Mouse (Mus musculus): ENCODE data around the gene Tbc1d8. TPM values are rescaled to one million over a fixed set of nuclear protein-coding genes. Genes with fewer than 3 reads are reported as not detected.

Tbc1d8 gene
- total RNA-seq, 4 experiments from 2014 or later, result 13.4 to 15.4 (median 15.0) TPM

GRCm38 (mm10) chr1:39396347-39396746 lies 82.2 kb downstream of the Tbc1d8 start:
- DNase-seq (ENCODE audit: low spot score in 2 of 2), result no peak

DNA sequence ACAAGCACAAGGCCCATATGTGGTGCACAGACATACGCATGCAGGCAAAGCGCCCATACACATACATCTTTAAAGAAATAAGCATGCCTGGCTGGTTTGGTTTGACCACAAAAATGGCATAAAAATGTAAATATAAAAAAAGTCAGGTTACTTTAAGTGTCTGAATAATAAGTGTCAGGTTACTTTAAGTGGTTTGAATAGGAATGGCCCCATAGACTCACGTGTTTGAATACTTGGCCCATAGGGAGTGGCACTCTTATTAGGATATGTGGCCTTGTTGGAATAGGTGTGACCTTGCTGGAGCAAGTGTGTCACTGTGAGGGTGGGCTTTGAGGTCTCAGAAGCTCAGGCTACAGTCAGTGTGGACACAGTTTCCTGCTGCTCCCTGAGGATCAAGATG lies 83.9 kb downstream of the Tbc1d8 start:
- no peak for DNase-seq (ENCODE audit: low spot score in 2 of 2)

GRCm38 (mm10) chr1:39394096-39394495 lies 84.5 kb downstream of the Tbc1d8 start:
- no peak for DNase-seq (ENCODE audit: low spot score in 2 of 2)

DNA sequence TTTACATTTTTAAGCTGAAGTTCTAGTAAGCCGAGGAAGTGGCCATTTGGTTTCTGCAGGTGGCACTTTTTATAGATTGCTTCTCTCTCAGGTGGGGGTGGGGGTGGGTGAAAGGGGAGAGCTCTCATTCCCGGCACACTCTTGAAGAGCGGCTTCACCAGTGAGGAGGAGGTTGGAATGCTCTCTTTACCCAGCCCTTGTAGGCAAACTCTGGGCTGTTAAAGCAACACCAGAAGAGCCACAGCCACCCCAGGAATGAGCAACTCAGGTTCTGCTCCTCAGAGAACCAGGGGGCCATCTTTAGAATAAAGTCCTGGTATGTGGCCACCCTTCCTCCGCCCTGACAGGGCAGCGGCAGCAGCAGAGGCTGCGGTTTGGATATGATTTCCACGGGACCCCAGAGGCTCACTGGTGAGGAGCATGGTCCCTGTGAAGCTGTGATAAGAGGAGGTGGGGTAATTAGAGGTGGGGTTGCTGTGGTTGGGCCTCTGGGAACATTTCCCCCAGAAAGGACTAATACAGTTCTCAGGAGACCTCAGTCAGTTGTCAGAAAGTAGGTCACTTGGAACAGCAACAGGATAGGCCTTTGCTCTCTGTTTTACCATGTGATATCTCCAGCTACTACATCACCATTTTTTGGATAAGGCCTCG lies 85.2 kb downstream of the Tbc1d8 start:
- no peak for DNase-seq (ENCODE audit: low spot score in 2 of 2)

DNA sequence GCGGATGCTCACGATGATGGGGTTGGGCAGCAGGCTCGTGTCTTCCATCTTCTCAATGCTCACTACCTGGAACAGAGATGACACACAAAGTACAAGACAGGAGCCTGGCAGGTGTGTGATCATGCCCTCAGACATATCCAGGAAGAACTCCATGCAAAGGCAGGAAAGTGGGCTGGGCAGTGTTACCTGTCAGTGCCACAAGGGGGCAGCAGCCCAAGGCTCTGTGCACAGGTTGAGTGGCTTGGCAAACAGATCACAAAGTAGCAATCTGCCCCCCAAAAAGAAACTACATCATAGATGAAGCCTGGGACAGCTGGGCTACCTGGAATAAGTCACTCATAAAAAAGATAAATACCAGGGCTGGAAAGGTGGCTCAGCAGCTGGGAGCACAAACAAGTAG lies 86.4 kb downstream of the Tbc1d8 start:
- peak; percentile 49 to 81 for DNase-seq (ENCODE audit: low spot score in 2 of 2)

- DNase-seq (ENCODE audit: low spot score in 2 of 2), result no peak
Measured at GRCm38 (mm10) chr1:39391652-39392051, 86.9 kb downstream of the Tbc1d8 start.

- no peak for DNase-seq (ENCODE audit: low spot score in 2 of 2)
Measured at GRCm38 (mm10) chr1:39389338-39389737, 89.2 kb downstream of the Tbc1d8 start.

GRCm38 (mm10) chr1:39388163-39388562 lies 90.4 kb downstream of the Tbc1d8 start:
- no peak for DNase-seq (ENCODE audit: low spot score in 2 of 2)

GRCm38 (mm10) chr1:39387497-39387896 lies 91.1 kb downstream of the Tbc1d8 start:
- no peak for DNase-seq (ENCODE audit: low spot score in 2 of 2)

- DNase-seq (ENCODE audit: low spot score in 2 of 2), result no peak
Measured at GRCm38 (mm10) chr1:39386456-39386855, 92.1 kb downstream of the Tbc1d8 start.

- no peak for DNase-seq (ENCODE audit: low spot score in 2 of 2)
Measured at GRCm38 (mm10) chr1:39384914-39385313, 93.6 kb downstream of the Tbc1d8 start.

GRCm38 (mm10) chr1:39381017-39381416 lies 97.5 kb downstream of the Tbc1d8 start:
- no peak for DNase-seq (ENCODE audit: low spot score in 2 of 2)

DNA sequence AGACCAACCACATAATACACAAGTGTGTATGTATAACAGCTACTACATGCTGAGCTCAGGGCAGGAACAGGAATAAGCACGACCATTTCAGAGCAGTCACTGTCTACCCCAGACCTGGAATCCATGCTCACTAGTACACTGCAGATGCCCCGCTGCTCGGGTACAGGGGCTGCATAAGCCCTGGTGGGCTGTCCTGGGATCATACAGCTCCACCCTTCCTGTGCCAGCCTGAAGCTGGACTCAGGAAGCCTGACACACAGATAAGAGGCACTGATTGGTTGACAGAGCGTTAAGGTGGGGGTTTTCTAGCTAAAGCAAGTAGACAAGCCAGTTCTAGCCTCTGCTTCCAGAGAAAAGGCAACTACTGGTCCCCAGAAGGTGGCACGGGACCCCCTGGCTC lies 99.5 kb downstream of the Tbc1d8 start:
- no peak for DNase-seq (ENCODE audit: low spot score in 2 of 2)

DNA sequence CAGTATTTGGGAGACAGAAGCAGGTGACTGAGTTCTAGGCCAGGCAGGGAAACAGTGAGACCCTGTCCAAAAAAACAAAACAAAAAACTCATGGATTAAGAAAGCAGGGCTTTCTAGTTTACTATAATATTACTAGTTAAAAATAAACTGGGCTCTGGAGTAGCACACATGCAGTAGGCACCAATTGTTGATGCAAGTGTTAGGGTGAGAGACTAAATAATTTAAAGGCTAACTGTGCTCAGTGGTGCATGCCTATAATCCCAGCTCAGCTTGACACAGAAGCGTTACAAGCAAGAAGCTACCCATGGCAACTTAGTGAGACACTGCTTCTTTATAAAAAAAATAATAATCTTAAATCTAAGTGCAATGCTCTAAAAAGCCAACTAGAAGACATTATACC lies 100.0 kb downstream of the Tbc1d8 start:
- no peak for DNase-seq (ENCODE audit: low spot score in 2 of 2)

- DNase-seq (ENCODE audit: low spot score in 2 of 2), result no peak
Measured at GRCm38 (mm10) chr1:39376726-39377240, 101.8 kb downstream of the Tbc1d8 start.

GRCm38 (mm10) chr1:39376121-39376520 lies 102.4 kb downstream of the Tbc1d8 start:
- no peak for DNase-seq (ENCODE audit: low spot score in 2 of 2)

- no peak for DNase-seq (ENCODE audit: low spot score in 2 of 2)
Measured at GRCm38 (mm10) chr1:39374231-39374809, 104.2 kb downstream of the Tbc1d8 start.

GRCm38 (mm10) chr1:39373378-39373777 lies 105.2 kb downstream of the Tbc1d8 start:
- DNase-seq (ENCODE audit: low spot score in 2 of 2), result no peak

- no peak for DNase-seq (ENCODE audit: low spot score in 2 of 2)
Measured at GRCm38 (mm10) chr1:39372220-39372843, 106.2 kb downstream of the Tbc1d8 start.

GRCm38 (mm10) chr1:39370431-39370830 lies 108.1 kb downstream of the Tbc1d8 start:
- DNase-seq (ENCODE audit: low spot score in 2 of 2), result no peak

DNA sequence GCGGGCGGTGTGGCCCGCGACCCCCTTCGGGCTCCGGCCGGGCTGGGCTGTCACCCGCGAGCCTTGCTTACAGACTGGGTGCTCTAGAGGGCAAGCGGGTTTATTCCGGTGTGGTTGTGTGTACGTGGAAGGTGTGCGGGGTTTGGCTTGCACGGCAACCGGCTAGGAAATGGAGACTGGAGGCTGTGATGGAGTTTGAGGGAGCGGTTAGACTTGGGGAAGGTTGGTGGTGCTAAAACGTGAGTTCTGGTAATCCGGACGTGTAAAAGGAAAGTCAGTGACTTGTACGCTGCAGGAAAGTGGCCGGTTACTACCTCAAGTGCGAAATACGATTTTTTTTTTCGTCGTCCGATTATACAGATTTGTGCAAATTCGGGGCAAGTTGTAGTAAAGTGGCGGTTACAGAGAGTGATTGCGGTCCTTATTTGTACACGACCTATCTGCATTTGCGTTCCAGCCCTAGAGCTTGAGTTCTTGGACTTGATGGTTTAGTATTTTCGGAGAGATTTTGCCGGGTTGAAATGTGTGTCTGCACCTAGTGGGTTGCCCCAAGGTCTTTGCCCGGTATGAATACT lies 110.2 kb downstream of the Tbc1d8 start:
- DNase-seq (ENCODE audit: low spot score in 2 of 2), result peak in 1 of 2 experiments; percentile 37

GRCm38 (mm10) chr1:39367601-39368266 lies 110.8 kb downstream of the Tbc1d8 start, which contains the start of gene Rpl31:
Gene Rpl31 (plus strand): TSS chr1:39367842.
- peak; percentile 96 to 97 for DNase-seq (ENCODE audit: low spot score in 2 of 2)

All from layer of hippocampus, adult 8-10 months (tissue).